Comparison of ENCODE assay signal across 21 mouse cellular contexts in the genomic region with DNA sequence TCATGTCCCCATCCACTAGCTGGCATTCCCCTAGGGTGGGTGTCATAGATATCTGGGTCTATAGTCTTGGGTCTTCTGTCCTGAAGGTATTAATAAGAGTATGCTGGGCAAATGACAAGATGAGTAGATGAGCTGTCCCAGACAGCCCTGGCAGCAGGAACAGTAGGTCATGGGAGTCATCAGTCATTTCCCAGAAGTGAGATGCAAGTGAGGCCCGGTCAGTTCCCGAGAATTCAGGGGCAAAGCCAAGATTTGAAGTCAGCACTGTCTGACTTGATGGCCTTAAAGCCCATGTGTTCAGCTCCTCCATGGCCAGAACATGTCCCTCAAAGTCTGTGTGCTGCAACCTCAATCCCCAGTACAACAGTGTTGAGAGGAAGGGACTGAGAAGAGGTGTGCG. TPM values are rescaled to one million over a fixed set of nuclear protein-coding genes. Genes with fewer than 3 reads are reported as not detected.
DNase-seq lines count a peak whose midpoint lies in the region; ATAC-seq and TF ChIP-seq lines count a peak whose summit lies in the region.
"Had no signal": no experiment of that assay in that cellular context is flagged by ENCODE, and none has a peak within 500 bp of the region (broad histone marks: within the 10 kb centered on the region; RNA-seq: fewer than 3 reads in every experiment).

No protein-coding gene starts in this region.

- WGBS in intestine, embryonic 16.5 days, result 83% methylated on average over 3 of the region's 3 CpGs

- peak; percentile 34 to 75 for DNase-seq in adrenal gland, adult (ENCODE audit: inconsistent age in 2 of 2, low spot score in 1 of 2)
- DNase-seq in adrenal gland, postnatal 14 days, result no peak
- DNase-seq in adrenal gland, adult 8-10 months, result peak; percentile 38
- DNase-seq in adrenal gland, postnatal 4 days (ENCODE audit: low spot score in 2 of 2), result no peak
- DNase-seq in left cerebral cortex, adult 2 months (ENCODE audit: extremely low spot score in 1 of 2, low spot score in 2 of 2), result no peak
- DNase-seq in left cerebral cortex, postnatal 4 days, result no peak
- DNase-seq: B cell, adult 2 months; cerebellum, adult 11 months; cerebellum, adult 18-20 months; cerebellum, adult 8-10 months; cerebellum, adult 9-11 months; cerebellum, postnatal 14 days; cerebellum, postnatal 36 days had no signal

- H3K36me3 ChIP-seq in intestine, embryonic 16.5 days (ENCODE audit: control insufficient read depth, insufficient read depth, low read length), result no peaks in the 10 kb centered on the region
- H3K36me3 ChIP-seq: embryonic facial prominence, embryonic 10.5 days; embryonic facial prominence, embryonic 12.5 days; forebrain, embryonic 15.5 days; G1E had no signal

- no peak overlapping the region for H3K4me2 ChIP-seq in intestine, embryonic 16.5 days (ENCODE audit: low read depth, low read length)
- H3K4me2 ChIP-seq: embryonic facial prominence, embryonic 12.5 days; forebrain, embryonic 13.5 days; forebrain, embryonic 15.5 days had no signal

- intact Hi-C loops in left cerebral cortex, adult 2 months (cut with DNase I), result no loop called here
- intact Hi-C loops in left cerebral cortex, postnatal 4 days (cut with DNase I), result no loop called here

- TF ChIP-seq CTCF in left cerebral cortex, adult 2 months (IDR thresholded peaks at IDR 0.05), result no peak

- H3K27me3 ChIP-seq in intestine, embryonic 16.5 days (replicated peaks; ENCODE audit: control insufficient read depth, insufficient read depth, low read length), result no peaks in the 10 kb centered on the region
- H3K27me3 ChIP-seq: embryonic facial prominence, embryonic 12.5 days; forebrain, embryonic 13.5 days; forebrain, embryonic 15.5 days had no signal

- H3K27ac ChIP-seq in left cerebral cortex, adult 2 months, result peak overlapping the region; percentile 24; the same call in 1 of the 2 replicates
- H3K27ac ChIP-seq in intestine, embryonic 16.5 days (ENCODE audit: low read length), result no peak overlapping the region
- H3K27ac ChIP-seq: embryonic facial prominence, embryonic 10.5 days; embryonic facial prominence, embryonic 12.5 days; forebrain, embryonic 13.5 days had no signal

- ATAC-seq in intestine, embryonic 16.5 days, result no peak
- ATAC-seq: CD4-positive, CD25-positive, alpha-beta regulatory T cell, adult 4 months; forebrain, embryonic 13.5 days; forebrain, embryonic 15.5 days had no signal

- no peaks in the 10 kb centered on the region for H3K4me1 ChIP-seq in intestine, embryonic 16.5 days (ENCODE audit: control insufficient read depth, insufficient read depth, low read length)
- H3K4me1 ChIP-seq: embryonic facial prominence, embryonic 10.5 days; embryonic facial prominence, embryonic 12.5 days had no signal

- no peaks in the 10 kb centered on the region for H3K9me3 ChIP-seq in intestine, embryonic 16.5 days (ENCODE audit: control insufficient read depth, low read length)
- H3K9me3 ChIP-seq: embryonic facial prominence, embryonic 10.5 days; embryonic facial prominence, embryonic 12.5 days; forebrain, embryonic 13.5 days; forebrain, embryonic 15.5 days; G1E had no signal

- no peak overlapping the region for H3K4me3 ChIP-seq in left cerebral cortex, adult 2 months
- no peak overlapping the region for H3K4me3 ChIP-seq in intestine, embryonic 16.5 days (ENCODE audit: low read length)
- H3K4me3 ChIP-seq: embryonic facial prominence, embryonic 10.5 days; embryonic facial prominence, embryonic 12.5 days; forebrain, embryonic 13.5 days; forebrain, embryonic 15.5 days had no signal

- H3K9ac ChIP-seq in intestine, embryonic 16.5 days (ENCODE audit: low read depth, low read length), result no peak overlapping the region
- H3K9ac ChIP-seq: embryonic facial prominence, embryonic 12.5 days; forebrain, embryonic 13.5 days; forebrain, embryonic 15.5 days; forebrain, postnatal 0 days had no signal

RNA-seq across cellular contexts. Expression of a gene that starts 28.0 kb away (rescaled TPM):
- 23.1 and 24.0 TPM in 2 replicates for total RNA-seq in adrenal gland, postnatal 14 days (2021)
- total RNA-seq in adrenal gland, adult 8-10 months (2022), result 10 to 100 TPM; 25.7 to 34.7 (median 30.7) TPM
- 10 to 100 TPM; 25.8 to 29.2 TPM for total RNA-seq in adrenal gland, postnatal 4 days (2021)
- 10 to 100 TPM; 38.9 to 39.3 TPM for total RNA-seq in left cerebral cortex, adult 2 months (2021)
- total RNA-seq in left cerebral cortex, postnatal 4 days (2021), result 10 to 100 TPM; 40.6 to 44.1 TPM
- 35.9 and 41.4 TPM in 2 replicates for polyA plus RNA-seq in intestine, embryonic 16.5 days (2015; fragmentation: Nextera tagmentation; extraction: Ambion mirVana)

Comparison
In these comparisons a context has a peak if more than half of its experiments do, and no peak if none do; other contexts are left out.
1. DNase-seq: peak in adrenal gland, adult (2 of 2) and adrenal gland, adult 8-10 months (single experiment); none in adrenal gland, postnatal 14 days (single experiment), adrenal gland, postnatal 4 days (0 of 2), left cerebral cortex, adult 2 months (0 of 2) and left cerebral cortex, postnatal 4 days (single experiment).